Mouse (Mus musculus): ENCODE measurements around the gene BC107364. TPM values are rescaled to one million over a fixed set of nuclear protein-coding genes. Genes with fewer than 3 reads are reported as not detected.

The BC107364 gene
- polyA plus RNA-seq, 1 experiment, result 5.5 TPM

- no peaks in the 10 kb centered on the region for H3K27me3 ChIP-seq (ENCODE audit: control insufficient read depth, insufficient read depth, low read length)
- no peaks in the 10 kb centered on the region for H3K36me3 ChIP-seq (ENCODE audit: control insufficient read depth, insufficient read depth, low read length)
- peak overlapping the region; percentile 27 for H3K27ac ChIP-seq (ENCODE audit: control insufficient read depth, insufficient read depth, low read depth, low read length)
- peaks cover 4% of the 10 kb centered on the region for H3K4me1 ChIP-seq (ENCODE audit: control insufficient read depth, insufficient read depth, low read length)
- H3K4me3 ChIP-seq (ENCODE audit: control insufficient read depth, low read depth, low read length), result no peak overlapping the region
- no peak for TF ChIP-seq CTCF (IDR thresholded peaks at IDR 0.05; ENCODE audit: control insufficient read depth, insufficient read depth, insufficient replicate concordance, low read depth, low read length)
- no peak for TF ChIP-seq POLR2A (IDR thresholded peaks at IDR 0.05; ENCODE audit: control insufficient read depth, low read depth, low read length)
These were observed 34.0 kb downstream of the BC107364 start for GRCm38 (mm10) chr3:96417850-96418815.

- no peak overlapping the region for H3K4me3 ChIP-seq (ENCODE audit: control insufficient read depth, low read depth, low read length)
- H3K36me3 ChIP-seq (ENCODE audit: control insufficient read depth, insufficient read depth, low read length), result no peaks in the 10 kb centered on the region
- H3K27ac ChIP-seq (ENCODE audit: control insufficient read depth, insufficient read depth, low read depth, low read length), result no peak overlapping the region
- TF ChIP-seq CTCF (IDR thresholded peaks at IDR 0.05; ENCODE audit: control insufficient read depth, insufficient read depth, insufficient replicate concordance, low read depth, low read length) (no peak), POLR2A (IDR thresholded peaks at IDR 0.05; ENCODE audit: control insufficient read depth, low read depth, low read length) (no peak)
- H3K27me3 ChIP-seq (ENCODE audit: control insufficient read depth, insufficient read depth, low read length), result no peaks in the 10 kb centered on the region
- H3K4me1 ChIP-seq (ENCODE audit: control insufficient read depth, insufficient read depth, low read length), result peaks cover 4% of the 10 kb centered on the region
These were observed 35.5 kb downstream of the BC107364 start for GRCm38 (mm10) chr3:96416595-96416994.

- Histone ChIP-seq H3K27ac (ENCODE audit: control insufficient read depth, insufficient read depth, low read depth, low read length) (no peak overlapping the region), H3K4me3 (ENCODE audit: control insufficient read depth, low read depth, low read length) (no peak overlapping the region), H3K27me3 (ENCODE audit: control insufficient read depth, insufficient read depth, low read length) (no peaks in the 10 kb centered on the region), H3K4me1 (ENCODE audit: control insufficient read depth, insufficient read depth, low read length) (peaks cover 4% of the 10 kb centered on the region), H3K36me3 (ENCODE audit: control insufficient read depth, insufficient read depth, low read length) (no peaks in the 10 kb centered on the region)
- TF ChIP-seq CTCF (IDR thresholded peaks at IDR 0.05; ENCODE audit: control insufficient read depth, insufficient read depth, insufficient replicate concordance, low read depth, low read length), result no peak
- no peak for TF ChIP-seq POLR2A (IDR thresholded peaks at IDR 0.05; ENCODE audit: control insufficient read depth, low read depth, low read length)
These were observed 36.0 kb downstream of the BC107364 start for GRCm38 (mm10) chr3:96416056-96416455.

- H3K4me1 ChIP-seq (ENCODE audit: control insufficient read depth, insufficient read depth, low read length), result peaks cover 4% of the 10 kb centered on the region
- H3K27ac ChIP-seq (ENCODE audit: control insufficient read depth, insufficient read depth, low read depth, low read length), result no peak overlapping the region
- no peaks in the 10 kb centered on the region for H3K36me3 ChIP-seq (ENCODE audit: control insufficient read depth, insufficient read depth, low read length)
- TF ChIP-seq CTCF (IDR thresholded peaks at IDR 0.05; ENCODE audit: control insufficient read depth, insufficient read depth, insufficient replicate concordance, low read depth, low read length), result no peak
- no peak for TF ChIP-seq POLR2A (IDR thresholded peaks at IDR 0.05; ENCODE audit: control insufficient read depth, low read depth, low read length)
- H3K27me3 ChIP-seq (ENCODE audit: control insufficient read depth, insufficient read depth, low read length), result no peaks in the 10 kb centered on the region
- no peak overlapping the region for H3K4me3 ChIP-seq (ENCODE audit: control insufficient read depth, low read depth, low read length)
These were observed 37.2 kb downstream of the BC107364 start for GRCm38 (mm10) chr3:96414951-96415327.

GRCm38 (mm10) chr3:96414126-96414950 is 37.8 kb downstream of the BC107364 start:
- Histone ChIP-seq H3K4me3 (ENCODE audit: control insufficient read depth, low read depth, low read length) (peak overlapping the region; percentile 76), H3K27ac (ENCODE audit: control insufficient read depth, insufficient read depth, low read depth, low read length) (peak overlapping the region; percentile 58), H3K4me1 (ENCODE audit: control insufficient read depth, insufficient read depth, low read length) (peaks cover 8% of the 10 kb centered on the region), H3K27me3 (ENCODE audit: control insufficient read depth, insufficient read depth, low read length) (no peaks in the 10 kb centered on the region), H3K36me3 (ENCODE audit: control insufficient read depth, insufficient read depth, low read length) (no peaks in the 10 kb centered on the region)
- TF ChIP-seq CTCF (IDR thresholded peaks at IDR 0.05; ENCODE audit: control insufficient read depth, insufficient read depth, insufficient replicate concordance, low read depth, low read length), result no peak
- peak; percentile 68 for TF ChIP-seq POLR2A (IDR thresholded peaks at IDR 0.05; ENCODE audit: control insufficient read depth, low read depth, low read length)

- H3K27me3 ChIP-seq (ENCODE audit: control insufficient read depth, insufficient read depth, low read length), result no peaks in the 10 kb centered on the region
- H3K27ac ChIP-seq (ENCODE audit: control insufficient read depth, insufficient read depth, low read depth, low read length), result no peak overlapping the region
- no peak overlapping the region; the same call in 1 of the 2 replicates for H3K4me3 ChIP-seq (ENCODE audit: control insufficient read depth, low read depth, low read length)
- TF ChIP-seq POLR2A (IDR thresholded peaks at IDR 0.05; ENCODE audit: control insufficient read depth, low read depth, low read length) (no peak), CTCF (IDR thresholded peaks at IDR 0.05; ENCODE audit: control insufficient read depth, insufficient read depth, insufficient replicate concordance, low read depth, low read length) (no peak)
- peaks cover 12% of the 10 kb centered on the region for H3K4me1 ChIP-seq (ENCODE audit: control insufficient read depth, insufficient read depth, low read length)
- H3K36me3 ChIP-seq (ENCODE audit: control insufficient read depth, insufficient read depth, low read length), result no peaks in the 10 kb centered on the region
These were observed 38.5 kb downstream of the BC107364 start for GRCm38 (mm10) chr3:96413581-96414125.

- TF ChIP-seq POLR2A (IDR thresholded peaks at IDR 0.05; ENCODE audit: control insufficient read depth, low read depth, low read length) (no peak), CTCF (IDR thresholded peaks at IDR 0.05; ENCODE audit: control insufficient read depth, insufficient read depth, insufficient replicate concordance, low read depth, low read length) (no peak)
- no peak overlapping the region for H3K4me3 ChIP-seq (ENCODE audit: control insufficient read depth, low read depth, low read length)
- H3K36me3 ChIP-seq (ENCODE audit: control insufficient read depth, insufficient read depth, low read length), result no peaks in the 10 kb centered on the region
- H3K27ac ChIP-seq (ENCODE audit: control insufficient read depth, insufficient read depth, low read depth, low read length), result no peak overlapping the region
- H3K4me1 ChIP-seq (ENCODE audit: control insufficient read depth, insufficient read depth, low read length), result peaks cover 12% of the 10 kb centered on the region
- H3K27me3 ChIP-seq (ENCODE audit: control insufficient read depth, insufficient read depth, low read length), result no peaks in the 10 kb centered on the region
These were observed 40.3 kb downstream of the BC107364 start for GRCm38 (mm10) chr3:96411821-96412220.
